Mouse (Mus musculus): ENCODE data around the gene Hist2h3b. TPM values are rescaled to one million over a fixed set of nuclear protein-coding genes. Genes with fewer than 3 reads are reported as not detected.

Gene Hist2h3b
- total RNA-seq (2015) (773 and 862 TPM in 2 replicates), total RNA-seq (2017) (369 and 430 TPM in 2 replicates)

GRCm38 (mm10) chr3:96268051-96268775 is at the start of gene Hist2h3b:
Gene Hist2h3b (plus strand): TSS chr3:96268654.
- ATAC-seq (replicated peaks; ENCODE audit: poor library complexity) = peak; percentile 40

DNA sequence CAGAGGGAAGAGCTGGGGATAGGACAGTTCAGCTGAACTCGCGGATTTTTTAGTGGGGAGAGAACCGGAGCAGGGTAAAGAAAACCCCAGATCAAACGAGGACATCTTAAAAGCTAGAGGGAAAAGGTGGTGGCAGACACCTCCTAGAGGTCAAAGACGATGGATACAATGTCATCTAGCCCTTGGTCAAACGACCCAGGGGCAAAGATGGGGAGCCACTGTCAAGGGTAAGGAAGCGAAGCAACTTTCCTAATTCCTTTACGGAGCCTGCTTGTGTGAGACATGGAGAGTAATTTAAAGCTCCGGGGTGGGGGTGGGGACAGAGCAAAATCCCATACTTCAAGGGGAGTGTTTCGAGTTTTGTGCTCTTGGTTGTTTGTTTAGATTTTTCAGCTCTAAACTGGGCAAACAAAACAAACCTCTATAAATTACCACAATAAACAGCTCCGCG is 49.2 kb upstream of the Hist2h3b start:
- ATAC-seq (replicated peaks; ENCODE audit: poor library complexity) = peak; percentile 7

- ATAC-seq (replicated peaks; ENCODE audit: poor library complexity) = peak; percentile 54
Measured at GRCm38 (mm10) chr3:96219661-96220130, 48.8 kb upstream of the Hist2h3b start, which contains the start of the genes Bola1 and Hist2h2ab. Gene Bola1 (minus strand): TSS chr3:96219709. Gene Hist2h2ab (plus strand): TSS chr3:96219865.

DNA sequence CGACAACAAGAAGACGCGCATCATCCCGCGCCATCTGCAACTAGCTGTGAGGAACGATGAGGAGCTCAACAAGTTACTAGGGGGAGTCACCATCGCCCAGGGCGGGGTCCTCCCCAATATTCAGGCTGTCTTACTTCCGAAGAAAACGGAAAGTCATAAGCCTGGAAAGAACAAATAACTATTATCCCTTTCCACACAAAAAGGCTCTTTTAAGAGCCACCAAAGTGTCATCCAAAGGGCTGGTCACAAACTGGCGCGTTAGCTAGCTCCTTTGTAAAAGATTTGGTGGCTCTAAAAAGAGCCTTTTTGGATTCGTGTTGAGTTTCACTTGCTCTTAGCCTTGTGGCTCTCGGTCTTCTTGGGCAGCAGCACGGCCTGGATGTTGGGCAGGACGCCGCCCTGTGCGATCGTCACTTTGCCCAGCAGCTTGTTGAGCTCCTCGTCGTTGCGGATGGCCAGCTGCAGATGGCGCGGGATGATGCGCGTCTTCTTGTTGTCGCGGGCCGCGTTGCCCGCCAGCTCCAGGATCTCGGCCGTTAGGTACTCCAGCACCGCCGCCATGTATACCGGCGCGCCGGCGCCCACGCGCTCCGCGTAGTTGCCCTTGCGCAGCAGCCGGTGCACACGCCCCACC is 48.2 kb upstream of the Hist2h3b start:
- ATAC-seq (replicated peaks; ENCODE audit: poor library complexity) = peak; percentile 24

- peak; percentile 76 for ATAC-seq (replicated peaks; ENCODE audit: poor library complexity)
Measured at GRCm38 (mm10) chr3:96220765-96221639, 47.5 kb upstream of the Hist2h3b start, which contains the start of the genes Hist2h2ac and Hist2h2be. Gene Hist2h2ac (minus strand): TSS chr3:96220880. Gene Hist2h2be (plus strand): TSS chr3:96221119.

DNA sequence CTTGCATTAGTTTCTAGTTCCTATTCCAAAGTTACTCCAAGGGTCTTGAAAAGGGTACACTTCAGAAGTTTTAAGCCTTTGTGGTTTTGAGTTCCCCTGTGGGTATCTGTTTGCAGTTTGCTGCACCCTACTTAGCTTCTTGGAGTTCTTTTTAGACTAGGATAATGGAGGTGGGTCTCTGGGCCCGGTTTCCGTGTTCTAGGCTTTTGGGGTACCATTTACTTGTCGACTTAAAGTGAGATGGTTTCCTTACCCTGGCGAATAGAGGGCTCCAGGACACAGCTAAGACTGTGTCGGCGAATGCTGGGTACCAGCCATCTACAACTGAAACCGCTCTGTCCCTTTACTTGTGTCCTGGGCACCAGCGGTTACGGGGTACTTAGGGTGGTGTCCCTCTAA is 46.8 kb upstream of the Hist2h3b start:
- ATAC-seq (replicated peaks; ENCODE audit: poor library complexity) = no peak

GRCm38 (mm10) chr3:96222774-96223173 is 45.7 kb upstream of the Hist2h3b start:
- ATAC-seq (replicated peaks; ENCODE audit: poor library complexity) = no peak

DNA sequence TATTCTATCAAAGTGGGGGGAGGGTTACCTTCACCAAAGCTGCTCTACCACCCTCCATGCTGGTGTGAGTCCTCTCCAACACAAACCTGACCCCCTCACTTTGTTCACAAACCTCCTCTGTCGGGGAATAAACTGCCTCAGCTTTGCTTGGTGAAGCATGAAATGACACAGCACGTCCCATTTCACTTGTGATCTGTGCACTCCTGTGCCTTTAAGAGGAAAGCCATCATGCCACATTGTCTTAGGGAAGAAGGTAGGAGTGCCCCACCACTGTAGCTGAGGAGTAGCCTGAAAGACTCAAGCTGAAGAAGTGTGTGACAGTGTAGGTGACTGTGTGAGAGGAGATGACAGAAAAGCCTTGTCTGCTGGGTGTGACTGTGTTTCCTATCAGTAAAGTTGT is 43.0 kb upstream of the Hist2h3b start:
- no peak for ATAC-seq (replicated peaks; ENCODE audit: poor library complexity)

GRCm38 (mm10) chr3:96226695-96227648 is 41.5 kb upstream of the Hist2h3b start:
- ATAC-seq (replicated peaks; ENCODE audit: poor library complexity) = peak; percentile 66

- no peak for ATAC-seq (replicated peaks; ENCODE audit: poor library complexity)
Measured at GRCm38 (mm10) chr3:96228828-96229227, 39.6 kb upstream of the Hist2h3b start.

GRCm38 (mm10) chr3:96230404-96230803 is 38.0 kb upstream of the Hist2h3b start:
- ATAC-seq (replicated peaks; ENCODE audit: poor library complexity) = peak; percentile 41; the same call in 1 of the 2 replicates

GRCm38 (mm10) chr3:96230910-96231757 is 37.3 kb upstream of the Hist2h3b start:
- ATAC-seq (replicated peaks; ENCODE audit: poor library complexity) = peak; percentile 40; the same call in 1 of the 2 replicates

GRCm38 (mm10) chr3:96231758-96232120 is 36.7 kb upstream of the Hist2h3b start:
- ATAC-seq (replicated peaks; ENCODE audit: poor library complexity) = no peak

DNA sequence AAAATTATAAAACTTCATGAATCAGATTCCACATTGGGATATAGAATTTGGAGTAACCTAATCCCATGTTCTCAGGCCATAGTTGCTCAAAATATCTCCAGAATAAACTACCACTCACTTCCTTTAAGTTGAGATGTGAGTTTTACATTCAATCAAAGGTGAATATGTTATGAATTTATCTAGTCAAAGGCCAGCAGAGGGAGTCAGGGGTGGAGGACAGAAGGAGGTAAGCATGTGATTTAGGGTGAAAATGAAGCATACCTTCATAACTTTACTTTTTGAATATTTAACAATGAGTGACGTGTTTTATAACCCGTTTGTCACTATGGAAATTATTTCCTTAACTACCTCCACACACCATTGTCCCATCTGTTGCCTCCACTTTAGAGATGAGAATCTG is 33.5 kb upstream of the Hist2h3b start:
- ATAC-seq (replicated peaks; ENCODE audit: poor library complexity) = no peak

GRCm38 (mm10) chr3:96235836-96236235 is 32.6 kb upstream of the Hist2h3b start:
- no peak for ATAC-seq (replicated peaks; ENCODE audit: poor library complexity)

DNA sequence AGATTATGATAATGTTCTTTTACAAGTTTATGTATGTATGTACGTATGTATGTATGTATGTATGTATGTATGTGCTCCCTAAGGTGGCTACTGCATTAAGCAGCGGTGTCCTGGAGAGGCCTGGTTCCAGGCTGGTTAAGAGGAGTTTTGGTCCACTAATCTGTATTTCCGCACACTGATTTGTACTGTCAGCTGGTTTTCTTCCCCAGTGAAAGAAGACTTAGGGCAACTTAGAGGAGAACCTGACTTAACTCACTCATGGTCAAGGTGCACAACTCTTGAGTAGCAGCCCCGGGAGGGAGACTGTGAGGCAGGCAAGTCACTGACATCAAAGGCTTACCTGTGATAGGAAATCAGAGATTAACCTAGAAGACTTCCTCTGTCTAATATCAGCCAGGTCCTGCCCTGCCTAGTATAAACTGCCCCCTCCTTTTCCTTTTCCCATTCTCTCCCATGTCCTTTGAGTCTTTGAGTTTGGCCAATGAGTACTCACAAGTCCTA is 31.6 kb upstream of the Hist2h3b start:
- ATAC-seq (replicated peaks; ENCODE audit: poor library complexity) = no peak

DNA sequence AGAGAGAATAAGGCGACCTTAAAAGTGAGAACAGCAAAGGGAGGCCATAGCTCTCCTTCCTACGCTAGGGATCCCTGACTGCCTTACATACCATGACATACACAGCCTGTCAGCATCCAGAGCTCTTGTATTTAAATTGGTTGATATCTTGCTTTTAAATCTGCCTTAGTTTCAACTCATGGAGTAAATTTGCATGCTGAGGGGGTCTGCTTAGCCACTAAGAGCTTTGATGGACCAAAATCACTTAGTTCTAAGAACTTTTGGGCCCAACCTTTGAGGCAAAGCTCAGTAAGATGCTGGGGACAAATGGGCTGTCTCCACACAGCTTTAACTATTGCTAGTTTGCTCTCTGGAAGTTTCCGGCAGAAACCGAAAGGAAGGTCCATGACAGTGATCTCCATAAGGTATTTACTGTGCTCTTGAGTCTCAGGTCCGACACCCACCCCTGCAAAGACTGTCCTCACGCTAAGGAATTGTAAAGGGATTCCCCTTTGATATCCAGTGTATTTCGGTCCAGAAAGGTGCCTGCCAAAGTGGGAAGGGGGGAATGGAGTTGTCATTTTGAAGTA is 31.0 kb upstream of the Hist2h3b start:
- no peak for ATAC-seq (replicated peaks; ENCODE audit: poor library complexity)

DNA sequence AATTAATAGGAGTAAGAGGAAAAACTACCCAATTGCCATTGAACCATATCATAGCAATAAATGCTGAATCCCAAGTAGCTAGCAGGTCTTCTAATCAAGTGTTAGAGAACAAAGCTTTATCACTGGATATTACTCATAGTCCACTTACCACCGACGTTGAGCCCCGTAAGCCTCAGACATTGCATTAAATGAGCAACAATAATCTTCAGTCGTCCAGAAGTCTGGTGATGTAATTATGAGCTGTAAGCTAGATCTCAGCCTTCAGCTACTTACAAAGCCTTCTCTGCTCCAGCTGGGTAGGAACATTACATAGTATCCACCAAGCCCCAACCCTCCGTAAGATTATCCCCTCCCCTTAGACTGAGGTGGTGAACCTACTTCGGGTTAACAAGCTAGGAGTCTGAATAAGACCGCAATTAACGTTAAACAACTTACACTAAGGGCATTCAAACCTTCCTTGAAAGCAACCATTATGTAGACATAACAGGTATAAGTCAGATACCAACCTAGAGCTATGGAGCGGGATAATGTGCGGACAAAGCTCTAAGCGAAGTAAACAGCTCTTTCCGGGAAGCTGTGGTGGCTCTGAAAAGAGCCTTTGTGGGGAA is 30.4 kb upstream of the Hist2h3b start:
- 0 out of 2 replicates have a peak, but pooled peaks have one; percentile 2 for ATAC-seq (replicated peaks; ENCODE audit: poor library complexity)

Data from megakaryocyte progenitor cell, adult 5-6 weeks (primary cell).